Mouse (Mus musculus) layer of hippocampus, postnatal 10 days (tissue): ENCODE data around the gene Adgrv1. TPM values are rescaled to one million over a fixed set of nuclear protein-coding genes. Genes with fewer than 3 reads are reported as not detected.

Experiments
- DNase-seq, 2 experiments: peaks; one replicate each; pipeline ENCODE4 v3.0.0; 2021; ENCODE audit warnings: low spot score in 2 of 2
- total RNA-seq, 2 experiments: library from RNA; stranded (reverse); gene quantifications; 2 replicates each; pipeline ENCODE4 v1.2.3; 2021

The Adgrv1 gene
- total RNA-seq, 2 experiments from 2014 or later = 5.9 to 6.0 TPM

DNA sequence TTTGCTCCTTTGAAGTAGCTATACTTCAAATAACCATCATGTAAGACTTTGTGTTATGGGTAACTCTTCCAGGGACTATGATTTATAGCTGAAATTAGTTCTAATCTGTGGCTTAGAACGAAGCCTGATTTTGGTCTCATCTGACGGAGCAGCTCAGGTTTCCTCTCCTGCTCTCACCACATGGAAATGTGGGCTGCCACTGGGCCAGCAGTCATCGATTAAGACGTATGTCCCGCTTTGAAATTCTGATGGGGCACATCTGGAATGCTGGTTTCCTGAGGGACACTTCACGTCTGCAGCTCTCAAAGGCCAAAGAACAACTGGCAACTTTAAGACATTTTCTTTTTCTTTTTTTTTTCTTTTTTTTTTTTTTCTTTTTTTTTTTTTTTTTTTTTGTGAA is 207.8 kb downstream of the Adgrv1 start:
- DNase-seq = no peak

DNA sequence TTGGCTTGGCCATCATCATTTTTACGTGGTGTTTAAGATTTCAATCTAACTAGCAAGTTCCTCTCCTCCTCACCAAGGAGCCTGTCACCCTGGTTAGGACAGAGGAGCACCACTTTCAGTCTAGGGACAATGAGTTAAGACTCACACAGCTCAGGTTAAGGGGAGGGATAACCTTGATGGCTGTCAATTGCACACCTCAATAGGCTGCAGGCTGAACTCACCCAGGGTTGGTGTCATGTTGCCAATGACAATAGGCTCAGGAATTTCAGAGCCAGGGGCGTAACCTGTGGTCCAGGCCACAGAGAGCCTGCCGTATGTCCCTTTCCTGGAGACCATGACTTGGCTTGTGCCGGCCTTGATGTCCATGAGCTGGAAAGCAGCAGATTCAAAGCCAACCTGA is 209.0 kb downstream of the Adgrv1 start:
- DNase-seq = no peak

DNA sequence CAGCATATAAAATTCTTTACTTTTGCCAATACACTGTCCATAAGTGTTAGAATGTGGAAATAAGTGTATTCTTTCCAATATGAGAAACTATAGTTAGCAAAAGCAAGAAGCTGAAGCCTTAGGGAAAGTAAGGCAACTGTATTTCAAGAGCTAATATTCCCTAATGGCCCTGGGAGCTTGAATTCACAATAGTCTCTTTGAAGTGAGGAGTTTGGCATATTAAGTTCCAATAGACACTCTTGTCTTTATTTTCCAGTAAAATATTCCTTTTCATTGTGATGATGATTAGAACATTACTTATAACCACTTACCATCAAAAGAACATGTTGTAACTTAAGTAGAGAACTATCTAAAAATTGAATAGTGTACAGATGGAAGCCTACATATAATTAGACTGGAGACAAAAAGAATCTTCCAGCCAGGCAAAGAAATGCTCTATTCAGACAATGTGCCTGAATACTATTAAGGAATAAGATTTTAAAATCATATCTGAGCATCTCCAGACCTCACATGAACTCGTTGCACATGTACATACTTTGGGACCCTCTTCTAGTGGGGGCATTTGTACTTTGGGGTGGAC is 225.0 kb downstream of the Adgrv1 start:
- no peak for DNase-seq

DNA sequence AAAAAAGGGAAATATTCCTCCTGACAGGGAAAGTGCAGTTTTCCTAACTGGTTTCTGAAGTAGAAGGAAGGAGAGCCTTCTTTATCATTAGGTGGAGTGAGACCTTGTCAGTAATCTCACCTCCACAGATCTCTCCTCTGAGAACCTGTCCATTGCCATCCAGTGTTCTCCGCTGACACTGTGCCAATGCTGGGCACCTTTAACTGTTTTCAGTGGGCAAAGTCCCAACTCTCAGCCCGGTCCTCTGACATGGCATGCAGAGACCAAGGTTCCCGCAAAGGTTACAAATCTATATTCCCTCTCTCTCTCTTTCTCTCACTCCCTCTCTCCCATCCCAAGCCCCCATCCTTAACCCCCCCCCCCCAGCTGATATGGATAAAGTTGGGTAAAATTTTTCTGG is 230.1 kb downstream of the Adgrv1 start:
- DNase-seq = no peak

DNA sequence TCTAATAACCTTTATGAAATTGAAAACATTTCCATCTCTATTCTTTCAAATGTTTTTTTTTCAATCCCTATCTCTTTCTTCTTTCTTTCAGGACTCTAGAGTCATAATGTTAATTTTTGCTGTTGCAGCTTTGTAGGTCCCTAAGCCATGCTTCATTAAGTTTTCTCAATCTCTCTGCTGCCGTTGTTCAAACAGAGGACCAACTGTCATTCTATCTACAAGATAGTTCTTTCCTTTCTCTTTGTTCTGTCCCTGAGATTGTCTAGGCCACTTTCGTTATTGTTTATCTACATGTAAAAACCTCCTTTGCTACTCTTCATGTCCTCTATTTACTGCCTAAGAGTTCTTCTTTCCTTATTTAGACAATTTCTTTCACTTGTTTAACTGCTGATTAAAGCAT is 230.8 kb downstream of the Adgrv1 start:
- no peak for DNase-seq

DNA sequence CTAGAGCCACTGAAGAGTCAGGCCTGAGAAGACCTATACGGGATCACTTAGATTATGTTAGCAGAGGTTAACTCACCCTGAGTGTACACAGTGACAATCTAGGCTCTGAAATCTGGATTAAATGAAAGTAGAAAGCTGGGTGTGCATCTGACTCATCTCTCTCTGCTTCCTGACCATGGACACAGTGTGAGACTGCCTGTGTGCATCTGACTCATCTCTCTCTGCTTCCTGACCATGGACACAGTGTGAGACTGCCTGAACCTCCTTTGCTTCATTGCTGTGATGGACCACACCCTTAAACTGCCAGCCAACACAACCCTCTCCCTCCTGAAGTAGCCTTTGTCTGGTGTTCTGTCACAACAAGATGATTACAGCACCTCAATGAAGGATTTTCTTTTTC is 231.2 kb downstream of the Adgrv1 start:
- DNase-seq = no peak

DNA sequence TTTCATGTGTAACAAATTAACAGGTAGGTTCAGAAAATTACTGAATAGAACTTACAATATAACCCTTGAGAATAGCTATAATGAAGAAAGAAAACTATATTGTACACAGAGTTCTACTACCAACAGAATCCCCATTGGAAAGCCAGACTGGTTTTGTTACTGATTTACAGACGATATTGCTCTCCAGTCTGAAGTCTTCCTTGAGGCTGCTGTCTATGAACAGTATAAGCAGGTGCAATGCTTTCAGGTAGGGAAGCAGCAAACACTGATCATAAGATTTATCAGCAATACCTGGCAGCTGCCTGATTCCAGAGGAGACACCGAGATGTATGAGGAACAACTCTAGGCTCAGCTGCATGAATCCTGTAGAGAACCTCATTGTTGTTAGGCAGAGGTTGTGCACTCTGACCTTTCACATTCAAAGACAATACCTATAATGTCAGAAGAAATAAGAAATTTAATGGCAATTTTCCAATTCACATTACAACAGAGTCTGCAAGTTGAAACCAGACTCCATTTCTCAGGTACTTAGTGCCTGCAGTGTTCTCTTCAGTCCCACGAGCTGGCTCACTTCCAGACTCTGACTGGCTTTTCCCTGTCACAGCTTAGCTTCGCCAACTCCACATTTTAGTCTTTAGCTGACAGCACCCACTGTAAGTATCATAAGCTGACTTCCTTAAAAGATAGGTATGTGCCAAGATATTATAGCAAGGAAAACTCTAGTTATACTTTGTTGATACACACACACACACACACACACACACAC is 247.2 kb downstream of the Adgrv1 start:
- no peak for DNase-seq

DNA sequence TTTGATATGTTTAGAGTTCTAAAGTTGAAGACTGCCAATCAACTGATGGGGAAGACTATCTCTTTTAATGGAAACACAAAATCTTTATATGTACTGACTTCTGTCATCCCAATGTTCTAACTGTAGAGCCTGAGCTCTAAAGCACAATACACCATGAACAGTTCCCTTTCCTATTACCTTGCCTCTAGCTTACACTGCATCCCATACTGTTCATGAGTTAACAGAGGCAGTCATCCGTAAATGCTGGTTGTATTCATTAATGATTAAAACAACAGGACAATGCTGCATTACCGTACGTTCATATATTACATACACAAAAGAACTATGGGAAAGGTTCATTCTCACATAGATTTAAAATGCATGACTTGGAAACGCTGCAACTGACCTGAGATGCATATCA is 251.1 kb downstream of the Adgrv1 start:
- no peak for DNase-seq

DNA sequence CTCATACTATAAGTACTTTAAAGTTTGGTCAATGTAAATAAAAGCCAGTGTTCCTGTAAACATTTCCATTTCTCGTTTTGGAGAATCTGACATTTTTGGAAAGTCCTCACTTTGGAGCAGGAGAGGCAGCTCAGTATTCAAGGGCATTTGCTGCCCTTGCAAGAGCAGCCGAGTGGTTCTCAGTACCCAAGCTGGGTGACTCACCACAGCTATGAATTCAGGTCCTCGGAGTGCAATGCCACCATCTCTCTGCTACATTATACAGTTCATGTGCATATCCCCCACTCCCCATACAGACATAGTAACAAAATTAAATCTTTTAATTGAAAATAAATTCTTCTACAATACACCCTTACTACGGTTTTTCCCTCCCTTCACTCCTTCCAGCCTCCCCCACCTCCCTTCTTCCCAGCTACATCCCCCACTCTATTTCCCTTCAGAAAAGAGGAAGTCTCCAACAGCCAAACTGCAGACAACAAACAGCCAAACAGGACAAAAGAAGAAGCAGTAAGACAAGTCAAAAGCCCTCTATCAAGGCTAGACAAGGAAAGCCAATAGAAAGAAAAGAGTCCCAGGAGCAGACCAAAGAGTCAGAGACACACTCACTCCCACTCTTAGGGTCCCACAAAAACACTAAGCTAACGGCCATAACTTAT is 262.0 kb downstream of the Adgrv1 start:
- DNase-seq = no peak

DNA sequence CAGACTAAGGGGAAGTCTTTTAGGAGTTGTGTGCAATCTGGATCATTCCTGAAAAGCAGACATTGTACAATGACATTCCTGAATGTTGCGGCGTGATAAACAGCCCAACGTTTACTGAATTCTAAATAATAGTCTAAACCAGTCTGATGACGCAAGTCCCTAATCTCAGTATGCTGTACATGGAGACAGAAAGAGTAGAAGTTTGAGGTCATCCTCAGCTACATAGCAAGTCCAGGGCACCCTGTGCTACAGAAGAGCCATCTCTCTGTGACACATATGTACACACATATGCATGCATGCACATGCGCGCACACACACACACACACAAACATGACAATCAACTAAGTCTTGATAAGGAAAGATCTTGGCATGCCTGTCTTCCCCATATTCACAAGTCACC is 262.8 kb downstream of the Adgrv1 start:
- DNase-seq = no peak

DNA sequence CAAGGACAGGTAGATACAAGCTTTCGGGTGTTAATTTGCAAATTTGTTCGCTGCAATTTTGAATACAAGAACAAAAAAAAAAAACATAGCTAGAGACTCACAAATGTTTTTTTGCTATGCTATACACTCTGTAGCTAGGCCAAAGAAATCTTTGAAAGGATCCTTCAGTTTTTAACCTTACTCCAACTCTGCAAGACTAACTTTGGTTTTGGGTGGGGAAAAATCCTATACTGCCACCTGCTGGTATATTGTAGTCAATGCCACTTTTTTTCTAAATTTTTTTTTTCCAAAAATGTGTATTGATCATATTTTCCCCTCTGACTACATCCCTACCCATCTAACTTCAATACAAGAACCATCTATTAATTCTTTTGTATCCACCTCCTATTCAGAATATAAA is 263.4 kb downstream of the Adgrv1 start:
- DNase-seq = no peak

DNA sequence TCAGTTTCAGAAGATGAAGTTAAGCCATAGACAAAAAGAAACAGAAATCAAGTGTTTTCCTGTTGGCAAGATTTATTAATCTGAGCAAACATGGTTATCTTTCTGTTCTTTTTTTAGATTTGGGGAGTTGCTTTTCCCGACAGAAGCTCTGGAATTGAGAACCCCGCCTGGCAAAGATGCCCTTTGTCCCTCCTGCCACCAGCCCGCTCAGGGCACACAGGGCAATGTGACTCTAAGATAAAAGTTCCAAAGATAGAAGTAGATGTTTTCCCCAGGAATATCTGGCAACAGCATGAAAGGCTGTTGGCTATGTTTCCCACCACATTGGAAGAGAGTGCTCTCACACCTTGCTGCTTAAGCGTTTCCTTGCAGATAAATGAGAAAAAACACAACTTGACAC is 264.0 kb downstream of the Adgrv1 start:
- DNase-seq = no peak

DNA sequence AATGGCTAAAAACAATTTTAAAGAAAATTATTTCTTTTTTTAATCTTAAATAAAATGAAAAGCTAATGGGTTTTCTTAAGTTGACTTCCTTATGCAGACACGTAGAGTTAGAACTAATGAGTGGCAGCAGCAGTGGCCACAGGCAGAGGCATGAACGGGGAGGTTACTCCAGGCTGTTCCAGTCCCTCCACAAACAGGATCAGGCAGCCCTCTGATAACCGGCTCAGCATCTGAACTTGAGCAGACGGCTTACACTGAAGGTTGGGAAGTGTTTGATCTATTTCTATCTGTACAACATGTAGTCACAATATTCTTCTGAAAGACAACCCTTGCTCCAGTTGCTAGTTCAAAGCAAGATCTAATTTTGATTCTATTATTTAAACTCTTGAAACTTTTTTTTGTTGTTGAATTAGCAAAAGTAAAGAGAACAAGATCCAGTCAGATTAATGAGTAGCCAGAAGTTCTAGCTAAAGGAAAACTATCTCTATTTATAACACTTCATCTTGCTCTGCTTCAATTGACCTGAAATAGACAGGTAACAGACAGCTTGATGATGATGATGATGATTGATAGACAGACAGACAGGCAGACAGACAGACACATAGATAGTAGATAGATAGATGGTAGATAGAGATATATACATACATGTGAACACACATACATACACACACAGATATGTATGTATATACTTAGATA is 265.1 kb downstream of the Adgrv1 start:
- DNase-seq = no peak

DNA sequence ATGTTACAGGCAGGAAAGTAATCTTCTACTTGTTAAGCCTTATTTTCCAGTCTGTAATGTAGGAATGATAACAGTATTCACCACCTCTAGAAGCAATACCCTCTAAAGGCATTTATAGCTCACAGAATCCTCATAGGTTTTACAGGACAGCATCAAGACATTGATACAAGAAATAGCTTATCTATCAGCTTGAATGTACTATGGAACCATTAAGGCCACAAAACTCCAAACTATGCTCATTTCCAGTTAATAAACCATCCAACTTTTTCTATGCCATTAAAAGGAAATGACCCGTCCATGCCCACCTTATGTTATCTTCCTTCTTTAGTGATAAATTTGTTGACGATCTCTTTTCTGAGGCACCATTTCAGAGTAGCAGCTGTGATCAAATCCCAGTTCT is 272.6 kb downstream of the Adgrv1 start:
- DNase-seq = no peak

DNA sequence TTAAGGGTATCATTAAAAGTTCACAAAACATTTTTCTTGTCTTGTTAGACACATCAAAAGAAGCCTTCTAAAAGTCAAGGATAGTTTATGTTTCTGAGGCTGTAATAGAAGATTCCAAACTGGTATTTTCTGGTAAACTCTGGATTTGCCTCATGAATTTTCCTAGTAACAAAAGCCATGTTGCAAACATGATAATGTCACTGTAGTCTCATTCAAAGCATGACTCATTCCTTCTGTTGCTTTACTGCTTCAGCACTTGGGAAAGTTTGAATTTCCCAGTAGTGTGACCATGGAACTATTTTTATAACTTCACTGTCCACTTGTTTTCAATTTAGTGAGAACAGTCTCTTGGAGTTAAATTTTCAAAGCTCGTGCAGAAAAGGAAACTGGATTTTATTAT is 274.2 kb downstream of the Adgrv1 start:
- no peak for DNase-seq

DNA sequence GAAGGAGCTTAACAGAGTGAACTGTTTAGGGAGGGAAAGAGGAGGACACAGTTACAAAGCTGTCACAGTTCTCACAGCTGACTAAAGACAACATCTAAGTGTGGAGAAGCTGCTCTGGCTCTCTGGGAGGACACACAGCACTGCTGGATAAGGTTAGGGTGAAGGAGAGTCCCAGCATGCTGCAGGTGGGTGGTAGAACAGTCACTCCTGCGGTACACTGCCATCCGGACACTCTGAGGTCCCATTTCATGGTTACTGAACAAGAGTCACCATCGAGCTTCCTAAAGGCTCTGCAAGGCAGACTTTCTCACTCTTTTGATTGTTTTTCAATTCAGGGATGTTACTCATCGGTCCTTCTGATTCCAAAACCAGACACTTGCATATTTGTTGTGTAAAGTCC is 274.6 kb downstream of the Adgrv1 start:
- no peak for DNase-seq

DNA sequence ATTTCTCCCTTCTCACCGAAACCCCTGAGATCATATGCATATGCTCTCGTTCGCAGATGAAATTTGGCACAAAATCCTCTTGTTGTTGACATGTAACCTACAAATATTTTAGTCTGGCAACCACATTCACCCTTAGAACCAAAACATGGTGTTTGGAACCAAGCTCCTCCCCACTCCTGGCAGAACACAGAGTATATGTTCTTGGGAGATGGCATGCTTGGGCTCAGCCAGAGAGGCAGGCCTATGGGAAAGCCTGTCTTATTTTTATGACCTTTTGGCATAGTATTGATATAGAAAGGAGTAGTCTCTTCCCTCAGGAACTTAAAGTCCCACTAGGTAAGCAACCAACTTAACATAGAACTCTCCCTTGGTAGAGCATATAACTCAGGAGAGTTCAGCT is 275.7 kb downstream of the Adgrv1 start:
- DNase-seq = no peak

DNA sequence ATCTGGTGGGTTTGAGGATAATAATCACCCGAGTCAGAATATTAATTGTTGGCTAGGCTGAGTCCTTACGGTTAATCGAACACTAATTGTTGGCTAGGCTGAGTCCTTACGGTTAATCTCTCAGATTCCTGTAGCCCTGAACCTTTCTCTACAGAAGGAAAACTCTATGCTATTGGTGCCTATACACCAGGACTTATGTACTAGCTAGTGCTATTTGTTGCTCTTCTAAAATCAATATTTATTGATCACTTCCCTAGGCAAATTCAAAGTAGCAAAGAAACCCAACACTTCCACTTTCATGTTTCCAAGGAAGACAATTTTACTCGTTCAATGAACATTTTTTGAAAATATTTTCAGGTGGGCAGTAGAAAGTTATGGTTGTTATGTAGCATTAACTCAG is 278.4 kb downstream of the Adgrv1 start:
- DNase-seq = no peak

DNA sequence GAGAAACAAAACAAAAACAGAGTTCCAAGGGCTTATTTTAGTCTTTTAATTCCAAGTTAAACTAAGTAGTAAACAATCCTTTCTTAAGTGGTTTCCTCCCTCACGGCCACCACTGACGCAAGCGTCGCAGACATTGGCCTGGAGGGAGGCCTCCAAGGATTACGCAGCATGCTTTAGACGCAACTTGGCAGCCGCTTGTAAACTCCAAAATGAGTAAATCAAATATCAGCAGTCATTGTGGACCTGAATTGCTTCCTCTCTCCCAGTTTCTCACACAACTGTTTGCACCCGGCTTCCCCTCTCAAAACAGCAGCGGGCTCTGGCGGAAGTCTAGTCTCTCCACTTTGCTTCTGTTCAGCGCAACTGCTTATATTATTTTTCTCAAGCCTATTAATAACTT is 280.7 kb downstream of the Adgrv1 start:
- no peak for DNase-seq

DNA sequence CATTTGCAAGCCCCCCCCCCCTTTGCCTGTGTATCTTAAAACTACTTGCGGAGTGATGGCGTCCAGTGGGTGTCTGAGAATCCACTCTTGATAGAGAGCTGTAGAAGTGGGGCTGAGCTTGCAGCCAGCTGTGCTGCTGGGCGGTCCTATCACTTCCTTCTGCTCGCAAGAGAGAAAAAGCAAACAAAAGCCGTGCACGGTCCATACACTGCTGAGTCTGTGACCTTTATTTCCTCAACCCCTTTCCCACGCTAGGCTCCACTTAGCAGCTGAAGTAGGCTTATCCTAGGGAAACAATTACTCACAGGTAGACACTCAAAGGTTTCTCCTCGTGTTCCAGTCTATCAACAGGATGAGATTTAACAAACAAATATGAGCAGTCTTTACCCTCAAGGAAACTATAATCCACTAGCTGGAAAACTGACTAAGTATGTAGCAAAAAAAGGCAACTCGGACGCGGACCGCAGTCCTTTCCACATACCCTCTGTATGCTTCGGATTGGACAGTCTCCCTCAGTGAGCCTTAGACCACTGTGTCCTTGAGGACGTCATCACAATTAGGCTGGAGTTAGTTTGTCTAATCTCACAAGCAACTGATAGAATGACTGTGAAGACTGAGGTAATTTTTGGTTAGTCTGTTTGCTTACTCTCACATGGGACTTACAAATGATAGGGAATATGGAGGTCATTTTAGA is 281.3 kb downstream of the Adgrv1 start:
- no peak for DNase-seq

DNA sequence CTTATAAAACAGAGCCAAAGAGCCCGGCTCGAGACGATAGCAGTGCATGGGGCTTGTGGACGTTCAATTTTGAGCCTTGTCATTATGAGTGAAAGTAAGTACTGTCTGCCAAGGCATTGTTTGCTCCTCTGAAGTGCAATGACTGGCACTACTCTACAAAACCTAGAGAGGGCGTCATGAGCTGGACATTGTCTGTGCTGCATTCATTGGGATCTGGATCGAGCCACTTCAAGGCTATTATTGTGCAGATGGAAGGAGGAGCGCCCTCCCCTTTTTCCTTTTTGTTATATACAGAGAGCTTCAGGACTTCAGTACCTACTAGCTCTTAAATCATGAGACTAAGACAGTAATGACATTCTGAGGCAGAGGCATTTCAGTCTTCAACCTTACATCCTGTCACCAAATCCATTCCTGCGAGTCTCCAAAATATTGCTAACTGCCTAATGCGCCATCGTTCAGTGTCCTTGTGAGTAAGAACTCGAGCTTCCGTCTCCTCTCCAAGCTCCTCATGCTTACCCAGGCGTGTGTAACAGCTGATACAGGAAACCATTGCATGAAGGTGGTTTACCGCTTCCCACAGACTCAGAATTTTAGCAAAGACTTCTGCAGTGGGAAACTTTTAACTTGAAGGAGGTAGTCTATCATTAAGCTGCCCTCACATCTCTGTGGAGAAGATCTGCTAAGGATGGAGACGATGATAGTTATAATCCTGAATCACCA is 285.5 kb downstream of the Adgrv1 start:
- DNase-seq = no peak
